In genomic region chr7:79994476-79994875, GRCm38 (mm10) we compare ENCODE assay signal across 9 mouse cellular contexts. TPM values are rescaled to one million over a fixed set of nuclear protein-coding genes. Genes with fewer than 3 reads are reported as not detected.
DNase-seq lines count a peak whose midpoint lies in the region; ATAC-seq and TF ChIP-seq lines count a peak whose summit lies in the region.
"Had no signal": no experiment of that assay in that cellular context is flagged by ENCODE, and none has a peak within 500 bp of the region (broad histone marks: within the 10 kb centered on the region; RNA-seq: fewer than 3 reads in every experiment).

No protein-coding gene starts in this region.

- TF ChIP-seq POLR2A in brain, embryonic 14.5 days (IDR thresholded peaks at IDR 0.05; ENCODE audit: borderline replicate concordance, extremely low read depth, insufficient read depth, insufficient read length, poor library complexity, severe bottlenecking), result no peak

- no peak for ATAC-seq in erythroblast, adult 5-6 weeks (replicated peaks; ENCODE audit: low FRiP score, poor library complexity, severe bottlenecking)

- intact Hi-C loops in left cerebral cortex, postnatal 14 days (cut with DNase I), result no loop called here
- intact Hi-C loops in gastrocnemius, postnatal 14 days (cut with DNase I; ENCODE audit: low total_unique reads), result no loop called here

- TF ChIP-seq CTCF in brain, embryonic 14.5 days (IDR thresholded peaks at IDR 0.05; ENCODE audit: borderline replicate concordance, extremely low read depth, insufficient read depth, insufficient read length), result peak; percentile 64

- peak; percentile 28 to 52 for DNase-seq in left cerebral cortex, postnatal 14 days (ENCODE audit: low spot score in 2 of 2)
- no peak for DNase-seq in left cerebral cortex, adult 8-10 months (ENCODE audit: low spot score in 2 of 2)
- peak; percentile 76 for DNase-seq in NIH3T3 (ENCODE audit: low read depth)
- peak; percentile 62 for DNase-seq in brain, embryonic 14.5 days (ENCODE audit: low read depth)
- peak; percentile 64 for DNase-seq in gastrocnemius, postnatal 14 days
- DNase-seq in layer of hippocampus, postnatal 25 days (ENCODE audit: extremely low spot score in 1 of 2, low spot score in 1 of 2), result peak; percentile 15 to 56
- DNase-seq in retina, embryonic 14.5 days (ENCODE audit: low spot score), result peak; percentile 68

RNA-seq across cellular contexts. Expression of gene Zfp710, which starts 30.1 kb away (rescaled TPM):
- 10 to 100 TPM; 15.7 to 16.0 TPM for total RNA-seq in left cerebral cortex, postnatal 14 days (2021)
- 10 to 100 TPM; 20.9 to 22.8 (median 21.8) TPM for total RNA-seq in left cerebral cortex, adult 8-10 months (2022)
- polyA plus RNA-seq in brain, embryonic 14.5 days (2012; rRNA removed), result 34.8 and 36.1 TPM in 2 replicates
- total RNA-seq in gastrocnemius, postnatal 14 days (2021), result 10 to 100 TPM; 14.1 to 15.5 TPM
- total RNA-seq in layer of hippocampus, postnatal 25 days (2021), result 10 to 100 TPM; 20.9 to 22.9 TPM
- total RNA-seq in erythroblast, adult 5-6 weeks (2015; ENCODE audit: low replicate concordance), result 6.9 and 8.8 TPM in 2 replicates
- total RNA-seq in erythroblast, adult 5-6 weeks (2017; ENCODE audit: low replicate concordance), result 5.1 and 6.0 TPM in 2 replicates

RNA-seq across cellular contexts. Expression of gene Arpin, which starts 59.3 kb away (rescaled TPM):
- total RNA-seq in left cerebral cortex, postnatal 14 days (2021), result 10 to 100 TPM in 1 of 2 experiments, 1 to 10 TPM in 1; 9.6 to 10.4 TPM
- total RNA-seq in left cerebral cortex, adult 8-10 months (2022), result 10 to 100 TPM; 15.1 to 21.3 (median 16.1) TPM
- 10.0 and 13.7 TPM in 2 replicates for polyA plus RNA-seq in brain, embryonic 14.5 days (2012; rRNA removed)
- total RNA-seq in gastrocnemius, postnatal 14 days (2021), result 1 to 10 TPM; 4.9 to 6.1 TPM
- total RNA-seq in layer of hippocampus, postnatal 25 days (2021), result 10 to 100 TPM; 11.7 to 14.2 TPM
- total RNA-seq in erythroblast, adult 5-6 weeks (2015; ENCODE audit: low replicate concordance), result not detected in 2 replicates
- 0.34 and 0.42 TPM in 2 replicates for total RNA-seq in erythroblast, adult 5-6 weeks (2017; ENCODE audit: low replicate concordance)
- polyA plus RNA-seq: erythroblast, embryonic 14.5 days had no signal

Comparison
In these comparisons a context has a peak if more than half of its experiments do, and no peak if none do; other contexts are left out.
1. DNase-seq: peak in left cerebral cortex, postnatal 14 days (2 of 2), NIH3T3 (single experiment), brain, embryonic 14.5 days (single experiment), gastrocnemius, postnatal 14 days (single experiment), layer of hippocampus, postnatal 25 days (2 of 2) and retina, embryonic 14.5 days (single experiment); none in left cerebral cortex, adult 8-10 months (0 of 2).
2. RNA of gene Arpin, which starts 59.3 kb away (total RNA-seq): 15.1 to 21.3 TPM in left cerebral cortex, adult 8-10 months, 11.7 to 14.2 TPM in layer of hippocampus, postnatal 25 days, 9.6 to 10.4 TPM in left cerebral cortex, postnatal 14 days and 4.9 to 6.1 TPM in gastrocnemius, postnatal 14 days; 0.34 to 0.42 TPM in erythroblast, adult 5-6 weeks; every median in the first group is over 4 times any median in the second.